Mouse (Mus musculus): ENCODE measurements around the gene Aspscr1.
A peak's percentile ranks its signal among the peaks of the same experiment; 100 is the strongest.

Aspscr1 gene

DNA sequence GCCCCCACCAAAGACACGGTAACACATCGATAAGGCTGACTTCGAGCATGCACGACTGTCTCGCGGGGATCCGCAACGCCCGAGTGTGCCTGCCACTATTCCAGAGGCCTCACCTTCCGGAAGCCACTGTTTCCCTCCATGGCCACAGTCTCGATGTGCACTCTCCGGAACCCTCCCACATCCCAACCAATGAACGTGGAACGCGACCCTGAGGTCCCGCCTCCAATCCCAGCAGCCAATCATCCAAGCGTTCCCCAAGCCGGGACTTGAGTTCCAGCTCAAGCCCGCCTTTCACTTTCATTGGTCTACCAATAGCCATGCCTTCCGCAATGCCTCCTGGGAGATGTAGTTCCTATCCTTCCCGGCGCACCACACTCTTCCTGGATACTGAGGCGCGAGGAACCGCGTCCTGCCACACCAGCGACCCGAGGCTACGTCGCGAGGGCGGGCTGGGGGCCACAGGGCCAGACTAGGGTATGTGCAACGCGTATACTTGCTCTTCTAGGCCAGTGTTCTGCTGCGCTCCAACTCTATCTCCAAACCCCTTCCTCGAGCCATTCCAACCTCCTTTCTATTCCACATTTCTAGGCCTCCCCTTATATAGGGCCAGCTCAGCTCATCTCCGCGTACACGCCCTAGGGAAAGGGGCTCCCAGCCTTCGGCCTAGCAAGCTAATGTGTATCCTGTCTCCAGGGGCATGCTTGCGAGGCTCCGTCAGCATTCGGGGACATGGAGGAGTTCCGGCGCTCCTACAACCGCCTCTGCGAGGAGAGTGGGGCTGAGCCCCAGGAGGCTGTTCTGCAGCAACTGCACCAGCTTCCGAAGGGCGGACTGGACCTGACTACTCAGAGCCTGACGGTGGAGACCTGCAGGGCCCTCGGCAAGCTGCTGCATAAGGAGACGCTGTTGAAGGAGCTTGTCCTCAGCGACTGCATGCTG is 41.1 kb downstream of the Aspscr1 start, which contains the start of the genes Cenpx and Lrrc45:
Cenpx (minus strand) TSS at position 159 of the 939 bp plus-strand sequence.
Lrrc45 (plus strand) TSS at position 346 of the 939 bp plus-strand sequence.
- peak; percentile 99 for DNase-seq (ENCODE audit: low read depth)

DNA sequence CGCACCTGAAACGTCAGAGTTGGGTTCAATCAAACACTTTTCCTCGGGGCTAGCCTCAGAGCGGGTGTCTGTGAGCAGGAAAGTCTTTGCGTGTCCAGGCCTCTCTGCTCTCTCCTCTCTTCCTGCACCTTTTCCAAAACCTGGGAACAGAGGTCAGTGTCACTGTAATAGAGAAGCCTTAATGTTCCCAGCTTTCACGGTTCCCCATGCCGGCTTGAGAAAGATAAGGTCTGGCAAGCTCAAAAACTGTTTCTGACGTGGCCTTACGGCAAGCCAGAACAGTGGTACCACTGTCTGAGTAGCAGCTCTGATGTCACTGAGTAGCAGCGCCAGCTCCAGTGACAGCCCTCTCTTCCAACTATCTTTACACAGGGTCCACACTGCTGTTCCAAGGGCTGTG is 41.8 kb downstream of the Aspscr1 start:
- no peak for DNase-seq (ENCODE audit: low read depth)

DNA sequence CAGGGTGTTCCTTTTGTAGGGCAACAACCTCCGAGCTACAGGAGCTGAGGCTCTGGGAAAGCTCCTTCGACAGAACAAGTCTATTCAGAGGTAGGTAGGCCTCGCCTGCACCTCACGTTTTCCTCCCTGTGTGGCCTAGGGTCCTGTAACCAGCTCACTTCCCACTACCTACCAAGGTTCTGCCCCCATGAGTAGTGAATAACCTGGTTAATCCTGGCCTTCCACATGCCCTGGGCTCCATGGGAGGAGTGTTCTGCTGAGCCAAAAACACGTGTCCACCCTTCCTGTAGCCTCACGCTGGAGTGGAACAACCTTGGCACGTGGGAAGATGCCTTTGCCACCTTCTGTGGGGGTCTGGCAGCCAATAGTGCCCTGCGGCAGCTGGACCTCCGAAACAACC is 42.4 kb downstream of the Aspscr1 start:
- no peak for DNase-seq (ENCODE audit: low read depth)

DNA sequence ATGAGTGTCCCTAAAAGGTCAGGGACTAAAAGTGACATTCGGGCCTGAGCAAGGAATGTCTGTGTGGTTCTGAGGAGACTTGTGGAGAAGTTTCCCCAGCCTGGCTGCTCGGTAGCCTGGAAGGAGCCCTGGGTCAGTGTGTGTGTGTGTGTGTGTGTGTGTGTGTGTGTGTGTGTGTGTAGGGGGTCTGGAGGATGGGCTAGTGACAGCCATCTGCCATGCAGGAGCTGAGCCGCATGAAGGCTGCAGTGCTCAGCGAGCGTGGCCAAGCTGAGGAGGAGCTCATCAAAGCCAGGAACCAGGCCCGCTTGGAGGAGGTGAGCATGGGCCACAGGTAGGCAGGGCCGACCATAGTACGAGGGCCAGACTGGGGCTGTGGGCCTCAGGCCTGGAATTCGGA is 46.5 kb downstream of the Aspscr1 start:
- DNase-seq (ENCODE audit: low read depth): no peak

DNA sequence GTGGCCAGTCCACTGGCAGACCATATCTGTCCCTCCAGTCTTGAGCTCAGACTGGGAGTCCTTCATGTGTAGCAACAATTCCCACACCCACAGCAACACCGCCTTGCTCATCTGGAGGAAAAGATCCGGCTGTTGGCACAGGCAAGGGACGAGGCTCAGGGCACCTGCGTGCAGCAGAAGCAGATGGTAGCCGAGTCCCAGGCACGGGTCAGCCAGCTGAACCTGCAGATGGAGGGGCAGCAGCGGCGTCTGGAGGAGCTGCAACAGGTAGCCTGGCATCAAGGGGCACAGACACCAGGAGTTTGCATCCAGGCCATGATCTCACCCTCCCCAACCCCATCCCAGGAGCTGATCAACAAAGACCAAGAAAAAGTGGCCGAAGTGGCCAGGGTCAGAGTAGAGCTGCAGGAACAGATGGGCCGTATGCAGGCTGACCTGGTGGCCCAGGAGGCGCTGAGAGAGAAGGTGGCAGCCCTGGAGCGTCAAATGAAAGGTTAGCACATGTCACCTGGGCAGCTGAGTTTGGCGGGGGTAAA is 47.1 kb downstream of the Aspscr1 start:
- DNase-seq (ENCODE audit: low read depth): no peak

DNA sequence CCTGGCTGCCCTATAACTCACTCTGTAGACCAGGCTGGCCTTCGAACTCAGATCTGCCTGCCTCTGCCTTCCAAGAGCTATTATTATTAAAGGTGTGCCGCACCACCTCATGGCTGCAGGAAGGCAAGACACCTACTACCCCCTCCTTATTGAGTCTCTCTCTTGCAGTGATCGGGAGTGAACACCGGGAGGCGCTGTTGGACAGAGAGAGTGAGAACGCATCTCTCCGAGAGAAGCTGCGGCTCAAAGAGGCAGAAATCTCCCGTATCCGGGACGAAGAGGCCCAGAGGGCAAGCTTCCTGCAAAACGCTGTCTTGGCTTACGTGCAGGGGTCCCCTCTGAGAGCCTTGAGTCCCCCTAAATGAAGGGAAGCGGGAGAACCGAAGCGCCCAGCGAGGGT is 47.7 kb downstream of the Aspscr1 start:
- DNase-seq (ENCODE audit: low read depth): peak; percentile 97

DNA sequence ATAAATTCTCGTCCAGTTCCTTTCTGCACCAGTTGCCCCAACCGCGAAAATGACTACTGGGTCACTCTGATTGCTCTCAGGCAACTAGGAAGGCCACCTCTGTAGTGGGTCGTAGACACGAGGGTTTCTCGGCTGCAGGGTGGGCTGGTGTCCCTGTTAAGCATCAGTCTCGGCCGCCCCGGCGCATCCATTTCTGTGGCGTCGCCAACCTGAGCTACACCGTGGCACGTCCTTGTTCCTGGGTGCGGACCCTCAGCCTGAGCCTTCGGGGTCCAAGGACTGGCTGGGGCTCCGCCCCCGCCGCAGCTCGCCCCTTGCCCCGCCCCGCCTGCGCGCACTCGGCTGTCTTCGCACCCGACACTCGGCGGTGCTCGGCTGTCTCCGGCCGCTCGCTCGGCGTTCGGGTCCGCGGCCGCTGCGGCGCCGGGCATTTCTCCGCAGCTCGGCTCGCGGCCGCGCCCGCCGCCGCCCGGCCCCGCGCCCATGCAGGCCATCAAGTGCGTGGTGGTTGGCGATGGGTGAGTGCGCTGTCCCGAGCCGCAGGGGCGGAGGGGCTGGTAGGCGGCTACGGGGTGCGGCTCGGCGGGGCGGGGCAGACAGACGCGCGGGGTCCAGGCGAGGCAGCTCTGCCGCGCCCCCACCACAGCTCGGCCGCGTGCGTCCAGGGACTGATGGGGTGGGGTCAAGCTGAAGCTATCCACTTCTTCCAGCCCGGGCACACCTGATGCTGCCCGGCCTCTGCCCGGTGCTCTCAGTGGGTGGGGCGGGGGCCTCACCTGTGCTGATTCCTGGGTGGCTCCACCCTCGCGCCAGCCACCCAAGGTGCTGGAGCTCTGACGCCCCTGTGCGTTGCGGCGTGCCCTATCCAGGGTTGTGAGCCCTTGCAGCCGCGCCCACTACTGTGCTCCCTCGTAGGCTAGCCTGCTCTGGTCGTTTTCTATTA is 48.6 kb downstream of the Aspscr1 start, which contains the start of gene Rac3:
Rac3 (plus strand) TSS at position 347 of the 943 bp plus-strand sequence.
- DNase-seq (ENCODE audit: low read depth): peak; percentile 56

DNA sequence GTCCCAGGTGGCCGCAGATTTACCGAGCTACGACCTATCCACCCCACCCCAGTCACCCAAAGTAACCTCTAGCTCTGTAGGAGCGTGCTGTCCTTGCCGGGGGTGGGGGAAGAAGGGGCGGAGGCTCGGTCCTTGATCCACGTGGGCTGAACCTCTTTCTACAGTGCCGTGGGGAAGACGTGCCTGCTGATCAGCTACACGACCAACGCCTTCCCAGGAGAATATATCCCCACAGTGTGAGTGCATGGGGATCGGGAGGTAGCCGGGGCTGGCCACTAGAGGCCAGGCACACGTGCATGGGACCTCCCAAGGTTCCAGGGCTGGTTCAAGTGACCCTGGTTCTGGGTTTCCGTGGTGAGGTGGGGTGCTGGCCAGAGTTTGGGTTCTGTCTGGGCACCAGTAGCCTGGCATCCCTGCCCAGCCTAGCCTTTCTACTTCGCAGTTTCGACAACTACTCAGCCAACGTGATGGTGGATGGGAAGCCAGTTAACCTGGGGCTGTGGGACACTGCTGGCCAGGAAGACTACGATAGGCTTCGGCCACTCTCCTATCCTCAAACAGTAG is 49.4 kb downstream of the Aspscr1 start:
- no peak for DNase-seq (ENCODE audit: low read depth)

DNA sequence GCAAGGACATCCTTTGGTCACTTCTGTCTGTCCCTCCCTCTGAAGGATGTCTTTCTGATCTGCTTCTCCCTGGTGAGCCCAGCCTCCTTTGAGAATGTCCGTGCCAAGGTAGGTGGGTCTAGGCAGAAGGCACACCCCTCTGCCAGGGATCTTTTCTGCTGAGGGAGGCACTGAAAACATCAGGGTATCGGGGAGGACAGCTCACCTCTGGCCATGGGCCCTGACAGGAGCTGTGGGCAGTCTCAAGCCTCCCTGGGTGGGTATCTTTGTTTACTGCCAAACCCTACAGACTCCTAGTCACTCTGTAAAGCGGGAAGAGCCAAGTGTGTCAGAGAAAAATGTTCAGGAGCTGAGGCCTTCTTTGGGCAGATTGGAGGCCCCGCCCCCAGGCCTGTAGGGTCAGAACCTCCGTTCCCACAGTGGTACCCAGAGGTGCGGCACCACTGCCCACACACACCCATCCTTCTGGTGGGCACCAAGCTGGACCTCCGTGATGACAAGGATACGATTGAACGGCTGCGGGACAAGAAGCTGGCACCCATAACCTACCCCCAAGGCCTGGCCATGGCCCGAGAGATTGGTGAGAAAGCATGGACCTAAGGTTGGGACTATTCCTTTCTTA is 50.1 kb downstream of the Aspscr1 start:
- no peak for DNase-seq (ENCODE audit: low read depth)

DNA sequence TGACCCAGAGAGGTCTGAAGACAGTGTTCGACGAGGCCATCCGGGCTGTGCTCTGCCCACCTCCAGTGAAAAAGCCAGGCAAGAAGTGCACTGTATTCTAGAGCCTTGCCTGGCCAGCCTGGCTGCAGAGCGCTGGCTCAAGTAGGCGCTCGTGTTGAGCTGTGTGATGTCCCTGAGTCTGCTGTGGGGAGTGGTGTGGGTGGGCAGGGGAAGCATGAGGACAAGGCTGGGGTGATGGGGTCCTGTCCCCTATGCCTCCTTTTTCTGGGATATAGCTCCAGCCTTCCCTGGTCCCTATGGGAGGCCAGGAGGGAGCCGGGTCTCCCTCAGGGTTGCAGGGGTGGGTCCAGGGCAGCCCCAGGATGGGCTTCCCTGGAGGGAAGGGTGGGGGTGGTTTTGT is 50.7 kb downstream of the Aspscr1 start:
- DNase-seq (ENCODE audit: low read depth): no peak

DNA sequence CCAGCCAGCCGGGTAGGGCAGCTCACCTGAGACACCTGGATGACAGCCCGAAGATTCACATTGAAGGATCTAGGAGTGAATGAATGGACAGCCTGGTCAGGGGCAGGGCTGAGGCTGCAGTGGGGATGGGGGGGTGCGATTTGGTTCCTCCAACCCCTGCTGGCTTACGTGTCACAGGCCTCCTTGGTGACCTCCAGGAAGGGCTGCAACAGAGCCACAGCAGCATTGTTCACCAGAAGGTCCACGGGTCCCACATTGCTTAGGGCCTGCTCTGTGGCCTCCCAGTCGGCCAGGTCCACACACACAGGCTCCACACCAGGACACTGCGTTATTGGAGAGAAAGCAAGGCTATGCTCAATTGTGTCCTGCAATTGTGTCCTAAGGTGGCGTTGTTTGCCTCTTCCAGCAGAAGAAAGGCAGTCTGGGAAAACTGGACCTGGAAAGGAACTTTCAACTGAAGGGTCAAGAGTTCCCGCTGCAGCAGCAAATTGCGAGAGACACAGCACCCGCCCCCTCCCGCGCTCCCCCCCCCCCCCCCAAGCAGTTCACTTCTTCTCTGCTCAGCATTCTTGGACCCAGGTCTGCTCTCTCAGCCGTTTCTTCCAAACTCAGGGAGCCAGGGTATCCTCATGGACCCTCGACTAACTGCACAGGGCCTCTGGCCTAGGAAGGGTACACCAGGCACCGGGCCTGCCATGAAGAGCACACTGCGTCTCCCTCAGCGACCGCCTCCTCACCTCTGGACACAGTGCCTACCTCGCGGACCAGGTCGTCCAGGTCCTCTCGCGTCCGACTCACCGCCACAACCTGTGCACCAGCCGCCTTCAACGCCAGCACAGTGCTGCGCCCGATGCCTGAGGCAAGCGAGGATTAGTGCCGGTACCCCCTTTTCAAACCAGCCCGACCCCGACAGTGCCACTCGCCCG is 53.7 kb downstream of the Aspscr1 start:
- no peak for DNase-seq (ENCODE audit: low read depth)

DNA sequence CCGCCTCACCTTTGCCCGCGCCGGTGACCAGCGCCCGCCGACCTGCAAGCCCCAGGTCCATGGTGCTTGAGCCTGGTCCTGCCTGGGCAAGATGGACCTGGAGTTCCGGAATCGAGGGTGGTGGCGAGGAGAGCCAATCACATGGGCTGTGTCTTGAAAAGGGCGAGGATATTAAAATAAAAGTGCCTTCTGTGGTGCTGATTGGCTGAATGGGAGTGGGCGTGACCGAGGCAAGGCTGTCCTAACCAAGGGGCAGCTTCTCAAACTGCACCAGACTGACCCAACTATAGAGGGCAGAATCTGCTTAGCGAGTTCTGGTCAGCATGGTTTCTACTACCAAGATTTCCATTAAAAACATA is 54.4 kb downstream of the Aspscr1 start, which contains the start of gene Dcxr:
Dcxr (minus strand) TSS at position 113 of the 359 bp plus-strand sequence.
- DNase-seq (ENCODE audit: low read depth): peak; percentile 81

DNA sequence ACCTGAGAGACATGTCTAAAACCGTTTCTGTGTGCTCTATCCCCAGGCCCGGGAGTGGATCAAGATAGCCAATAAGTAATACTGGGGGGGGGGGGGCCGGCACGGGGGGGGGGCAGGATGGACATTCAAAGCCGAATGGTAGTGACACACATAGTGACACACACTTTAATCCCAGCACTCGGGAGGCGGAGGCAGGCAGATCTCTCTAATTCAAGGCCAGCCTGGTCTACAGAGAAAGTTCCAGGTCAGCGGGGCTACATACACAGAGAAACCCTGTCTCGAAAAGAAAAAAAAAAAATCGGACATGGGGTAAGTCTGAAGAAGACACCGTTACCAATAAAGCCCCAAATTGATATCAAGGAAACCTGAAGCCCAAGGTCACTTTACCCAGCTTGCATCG is 54.8 kb downstream of the Aspscr1 start:
- DNase-seq (ENCODE audit: low read depth): no peak

DNA sequence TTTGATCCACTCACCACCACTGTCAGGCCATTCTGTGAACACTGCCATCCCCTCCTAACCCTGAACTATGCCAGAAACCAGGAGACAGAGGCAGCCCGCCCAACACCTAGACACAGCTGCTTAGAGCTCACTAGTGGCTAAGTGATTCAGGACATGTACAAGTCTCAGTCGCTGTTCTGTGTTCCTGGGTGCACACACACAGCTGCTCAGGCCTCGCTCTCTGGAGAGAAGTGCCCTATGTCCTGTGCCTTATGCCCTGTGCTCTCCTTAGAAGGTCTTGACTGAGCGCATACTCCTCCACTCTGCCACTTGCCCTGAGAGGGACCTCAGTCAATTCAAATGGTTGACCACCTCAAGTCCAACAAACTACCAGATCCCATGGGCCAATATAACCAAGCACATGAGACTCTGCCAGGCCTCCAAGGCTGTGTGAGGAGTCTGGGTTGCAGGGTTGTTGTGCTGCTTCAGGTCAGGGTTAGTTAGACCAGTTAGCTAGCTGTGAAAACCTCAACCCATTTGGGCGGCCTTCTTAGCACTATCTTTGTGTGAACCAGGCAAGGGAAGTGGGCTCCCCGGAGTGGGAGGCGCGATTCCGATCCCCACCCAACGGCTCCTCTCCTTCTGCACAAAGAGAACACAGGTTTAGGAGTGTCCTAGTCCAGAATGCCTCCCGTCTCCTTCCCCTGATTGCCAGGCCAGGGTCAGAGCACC is 55.9 kb downstream of the Aspscr1 start:
- no peak for DNase-seq (ENCODE audit: low read depth)

DNA sequence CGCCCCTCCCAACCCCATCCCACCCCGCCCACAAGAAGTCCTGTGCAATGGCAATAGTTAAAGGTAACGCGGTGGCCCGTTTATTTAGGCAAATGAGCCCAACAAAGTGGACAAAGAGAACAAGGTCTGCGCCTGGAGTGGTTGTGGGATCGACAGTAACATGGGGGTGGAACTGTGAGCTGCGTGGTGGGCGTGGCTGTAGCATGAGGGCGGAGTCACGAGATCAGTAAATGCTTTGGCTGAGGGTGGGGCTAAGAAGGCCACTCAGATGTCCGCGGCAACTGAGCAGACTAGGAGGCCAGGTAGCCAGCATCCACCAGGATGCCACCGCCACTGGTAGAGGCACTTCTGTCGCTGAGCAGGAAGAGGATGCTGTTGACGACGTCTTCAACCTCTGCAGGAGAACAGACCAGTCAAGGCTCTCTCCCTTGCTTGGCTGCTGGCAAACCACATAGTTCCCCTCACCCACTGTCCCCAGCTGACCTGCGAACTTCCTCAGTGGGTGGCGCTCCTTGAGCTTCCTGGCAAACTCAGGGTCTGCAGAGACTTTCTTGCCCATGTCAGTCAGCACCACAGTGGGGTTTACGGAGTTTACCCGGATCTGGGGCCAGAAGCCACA is 56.8 kb downstream of the Aspscr1 start:
- DNase-seq (ENCODE audit: low read depth): peak; percentile 72

DNA sequence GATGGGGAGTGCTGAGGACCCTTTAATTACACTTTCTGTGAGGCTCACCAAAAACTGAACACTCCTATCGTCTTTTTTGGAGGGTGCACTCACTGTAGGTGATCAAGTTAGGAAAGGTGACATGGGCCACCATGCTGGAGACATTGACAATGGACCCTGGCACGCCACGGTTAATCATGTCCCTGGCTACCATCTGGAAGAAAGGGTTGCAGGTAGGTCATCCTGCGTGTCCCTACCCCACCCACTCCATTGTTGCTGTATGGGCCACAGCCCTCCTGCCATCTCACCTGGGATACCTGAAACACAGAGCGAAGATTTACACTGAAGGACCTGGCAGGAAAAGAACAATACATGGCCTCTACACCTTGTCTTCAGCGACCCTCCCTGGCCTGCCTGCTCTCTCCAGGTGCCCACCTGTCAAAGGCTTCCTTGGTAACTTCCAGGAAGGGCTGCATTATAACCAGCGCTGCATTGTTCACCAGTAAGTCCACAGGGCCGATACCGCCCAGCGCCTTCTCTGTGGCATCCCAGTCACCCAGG is 57.6 kb downstream of the Aspscr1 start:
- no peak for DNase-seq (ENCODE audit: low read depth)

DNA sequence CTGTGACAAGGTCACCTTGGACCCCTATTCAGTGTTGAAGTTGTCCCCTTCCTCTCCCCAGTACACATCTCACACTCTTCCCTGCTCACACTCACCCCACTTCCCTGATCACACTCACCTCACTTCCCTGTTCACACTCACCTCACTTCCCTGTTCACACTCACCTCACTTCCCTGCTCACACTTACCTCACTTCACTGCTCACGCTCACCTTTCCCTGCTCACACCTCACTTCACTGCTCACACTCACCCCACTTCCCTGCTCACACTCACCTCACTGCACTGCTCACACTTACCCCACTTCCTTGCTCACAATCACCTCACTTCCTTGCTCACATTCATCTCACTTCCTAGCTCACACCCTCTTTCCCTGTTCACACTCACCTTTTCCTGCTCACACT is 58.6 kb downstream of the Aspscr1 start:
- no peak for DNase-seq (ENCODE audit: low read depth)

DNA sequence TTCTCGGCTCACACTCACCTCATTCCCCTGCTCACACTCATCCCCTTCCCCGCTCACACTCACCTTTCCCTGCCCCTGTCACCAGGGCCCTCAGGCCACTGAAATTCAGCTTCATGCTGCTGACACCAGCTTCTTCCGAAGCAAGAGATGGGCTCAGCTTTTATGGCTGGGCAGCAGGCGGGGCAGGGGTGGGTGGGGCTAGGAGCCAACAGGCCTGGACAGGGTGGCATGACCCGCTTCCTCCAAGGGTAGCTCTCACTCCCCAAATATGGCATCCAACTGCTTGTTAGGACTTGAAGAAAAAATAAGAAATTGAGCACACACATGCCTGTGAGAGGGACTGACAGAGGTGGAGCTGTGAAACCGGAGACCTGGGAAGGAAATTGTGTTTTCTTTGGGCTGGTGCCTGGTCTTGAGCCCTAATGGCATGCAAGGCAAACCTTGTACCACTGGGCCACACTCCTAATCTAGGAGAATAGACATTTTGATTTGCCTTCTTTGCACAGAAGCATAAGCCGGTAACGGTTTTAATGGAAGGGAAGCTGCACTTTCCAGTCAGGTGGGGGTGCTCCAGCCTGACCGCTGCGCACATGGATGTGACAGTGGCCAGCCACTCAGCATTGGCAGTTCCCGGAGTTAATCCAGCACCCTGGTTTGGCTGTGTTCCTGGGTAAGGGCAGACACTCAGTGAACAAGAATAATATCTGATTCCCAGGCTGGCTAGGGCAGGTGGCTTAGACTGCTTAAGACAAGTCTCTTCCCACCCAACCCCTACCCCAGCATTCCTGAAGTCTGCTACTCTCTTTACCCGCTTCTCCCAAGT is 59.3 kb downstream of the Aspscr1 start, which contains the start of gene Cbr2:
Cbr2 (minus strand) TSS at position 257 of the 823 bp plus-strand sequence.
- DNase-seq (ENCODE audit: low read depth): no peak

All from induced T-regulatory cell, adult 2 months (primary cell).